Mouse (Mus musculus) limb, embryonic 15.5 days (tissue): Measurements from ENCODE around the gene Olfr618. TPM values are rescaled to one million over a fixed set of nuclear protein-coding genes. Genes with fewer than 3 reads are reported as not detected.
"Not testable (repeated sequence)": the region's sequence is repeated elsewhere in the genome, so short reads cannot be mapped to it uniquely, and the experiment has no call there.

Experiments
- ATAC-seq: fragments of 200-750 bp; cut with Nextera tagmentation; 2 replicates; pipeline ENCODE4 v1.8.0; 2017; ENCODE audit warnings: low read depth, moderate TSS enrichment; ENCODE audit not compliant: insufficient number of reproducible peaks, low FRiP score, low TSS enrichment
- H3K27ac ChIP-seq: fragments of 300-500 bp; sonication (generic); 2 replicates; pipeline ENCODE4 v1.5.1; 2015; ENCODE audit warnings: moderate library complexity, mild to moderate bottlenecking, inconsistent platforms
- H3K27me3 ChIP-seq: fragments of 300-500 bp; sonication (generic); 2 replicates; pipeline ENCODE4 v1.6.1; 2015; ENCODE audit warnings: inconsistent platforms
- H3K36me3 ChIP-seq: fragments of 300-500 bp; sonication (generic); 2 replicates; pipeline ENCODE4 v1.6.1; 2015; ENCODE audit warnings: inconsistent platforms
- H3K4me1 ChIP-seq: fragments of 300-500 bp; sonication (generic); 2 replicates; pipeline ENCODE4 v1.6.1; 2015; ENCODE audit warnings: inconsistent platforms
- H3K4me2 ChIP-seq: fragments of 300-500 bp; sonication (generic); 2 replicates; pipeline ENCODE4 v1.6.1; 2015; ENCODE audit warnings: mild to moderate bottlenecking, inconsistent platforms
- H3K4me3 ChIP-seq: fragments of 300-500 bp; sonication (generic); 2 replicates; pipeline ENCODE4 v1.5.1; 2015; ENCODE audit warnings: mild to moderate bottlenecking, inconsistent platforms
- H3K9ac ChIP-seq: fragments of 300-500 bp; sonication (generic); 2 replicates; pipeline ENCODE4 v1.6.1; 2015; ENCODE audit warnings: inconsistent platforms
- H3K9me3 ChIP-seq: fragments of 300-500 bp; sonication (generic); 2 replicates; pipeline ENCODE4 v1.6.1; 2016; ENCODE audit warnings: inconsistent platforms
- WGBS: fragments of 180-500 bp; shearing (Covaris S2); methylation state at CpG from one replicate; pipeline ENCODE4 v1.1.7; 2015; 5-methylcytosine and 5-hydroxymethylcytosine counted together
- polyA plus RNA-seq: library from polyadenylated mRNA; unstranded; fragments of >200 nt; fragmentation: Nextera tagmentation; extraction: Ambion mirVana; gene quantifications from 2 replicates; pipeline ENCODE4 v1.2.1, GENCODE M21; 2015

The Olfr618 gene
- 0.04 TPM in 1 of 2 replicates, not detected in the other for polyA plus RNA-seq

DNA sequence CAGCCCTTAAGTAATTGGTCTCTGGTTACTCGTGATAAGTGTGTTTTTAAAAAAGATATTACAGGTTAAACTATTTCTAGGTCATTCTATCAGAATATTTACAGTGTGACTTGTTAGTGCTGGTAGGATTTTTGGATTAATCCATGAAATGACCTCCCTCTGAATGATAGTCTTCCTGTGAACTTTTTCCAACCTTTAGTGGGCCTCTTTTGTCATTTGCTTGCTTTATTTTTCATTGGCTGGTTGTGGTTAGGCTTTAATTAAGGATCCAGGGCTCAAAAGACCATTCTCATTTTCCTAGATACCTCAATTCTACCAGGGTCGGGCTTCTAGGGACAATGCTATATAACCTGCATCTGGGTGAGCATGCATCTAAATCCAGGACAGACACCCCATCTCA lies at the start of gene Olfr618:
Gene Olfr618 (plus strand): TSS at position 301 of the 400 bp plus-strand sequence.
- no peaks in the 10 kb centered on the region for H3K4me1 ChIP-seq
- no peak for ATAC-seq
- no peaks in the 10 kb centered on the region for H3K9me3 ChIP-seq
- no peak within 1 kb of the TSS for H3K27ac ChIP-seq
- H3K36me3 ChIP-seq, result no peaks in the 10 kb centered on the region
- H3K4me3 ChIP-seq, result no peak within 1 kb of the TSS
- no peak within 1 kb of the TSS for H3K4me2 ChIP-seq
- no peak within 1 kb of the TSS for H3K9ac ChIP-seq
- H3K27me3 ChIP-seq, result no peaks in the 10 kb centered on the region
- WGBS, result 55% methylated on average over 2 of the region's 2 CpGs

DNA sequence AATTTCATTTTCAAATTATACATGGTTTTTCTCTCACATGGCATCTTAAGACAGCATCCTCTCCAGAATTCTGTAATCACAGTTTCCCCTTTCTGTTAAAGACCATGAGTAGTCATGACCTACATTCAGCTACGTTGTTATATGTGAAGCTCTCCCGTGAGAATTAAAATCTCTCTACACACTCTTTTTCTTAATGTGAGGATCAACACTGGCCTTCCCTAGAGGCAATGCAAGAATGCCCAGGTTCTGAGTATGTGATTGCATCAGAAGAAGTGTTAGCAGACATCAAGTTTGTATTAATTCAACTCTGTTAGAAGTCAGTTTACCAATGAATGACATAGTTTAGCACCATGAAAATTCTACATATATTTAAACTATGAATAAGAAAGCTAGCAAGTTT lies 47.3 kb upstream of the Olfr618 start, which contains the start of gene Olfr612:
Gene Olfr612 (minus strand): TSS at position 101 of the 400 bp plus-strand sequence.
- H3K9me3 ChIP-seq, ATAC-seq, H3K4me2 ChIP-seq, H3K36me3 ChIP-seq, H3K27me3 ChIP-seq, H3K27ac ChIP-seq, H3K4me3 ChIP-seq, H3K9ac ChIP-seq, H3K4me1 ChIP-seq: not testable (repeated sequence)
- 86% methylated on average over 2 of the region's 2 CpGs for WGBS

DNA sequence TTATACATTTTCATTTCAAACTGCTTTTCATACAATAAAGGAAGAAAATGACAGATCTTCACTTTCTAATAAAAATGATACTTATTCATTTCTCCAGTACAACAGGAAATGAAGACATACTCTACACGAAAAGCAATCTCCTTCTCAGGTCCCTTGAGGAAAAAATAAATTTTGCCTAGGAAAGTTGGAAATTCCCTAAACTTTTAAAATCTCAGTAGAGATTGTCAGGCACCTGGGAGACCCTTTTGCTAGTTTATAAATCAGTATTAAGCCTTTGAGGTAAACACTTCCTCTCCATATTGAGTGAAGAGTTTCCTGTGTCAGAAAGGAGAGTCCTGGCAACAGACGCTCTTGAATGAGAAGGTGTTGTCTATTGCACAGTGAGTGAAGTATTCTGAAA lies 42.1 kb upstream of the Olfr618 start, which contains the start of gene Olfr613:
Gene Olfr613 (plus strand): TSS at position 301 of the 400 bp plus-strand sequence.
- Histone ChIP-seq H3K4me1 (no peaks in the 10 kb centered on the region), H3K9ac (no peak within 1 kb of the TSS), H3K4me3 (no peak within 1 kb of the TSS), H3K27me3 (no peaks in the 10 kb centered on the region), H3K4me2 (no peak within 1 kb of the TSS), H3K27ac (no peak within 1 kb of the TSS), H3K9me3 (no peaks in the 10 kb centered on the region), H3K36me3 (no peaks in the 10 kb centered on the region)
- no peak for ATAC-seq
- 68% methylated on average over 2 of the region's 2 CpGs for WGBS

DNA sequence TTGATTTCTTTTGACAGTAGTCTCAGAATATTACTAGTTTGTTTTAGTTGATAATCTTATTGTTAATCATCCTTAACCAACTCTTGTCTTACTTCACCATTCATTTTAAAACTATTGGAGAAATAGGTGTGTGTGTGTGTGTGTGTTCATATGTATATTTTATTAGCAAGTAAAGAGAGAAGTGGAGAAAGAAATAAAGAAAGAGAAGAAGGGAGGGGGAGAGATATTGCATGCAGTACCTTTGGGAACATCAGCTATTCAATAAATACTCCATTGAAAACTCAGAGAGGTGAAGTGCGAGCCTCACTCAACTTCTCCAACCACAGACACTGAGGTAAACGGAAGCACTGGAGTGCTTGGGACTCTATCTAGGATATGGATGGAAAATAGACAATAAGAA lies 34.1 kb upstream of the Olfr618 start, which contains the start of gene Olfr615:
Gene Olfr615 (plus strand): TSS at position 301 of the 400 bp plus-strand sequence.
- ATAC-seq, result no peak
- Histone ChIP-seq H3K9me3 (no peaks in the 10 kb centered on the region), H3K4me3 (no peak within 1 kb of the TSS), H3K9ac (no peak within 1 kb of the TSS), H3K27me3 (no peaks in the 10 kb centered on the region), H3K36me3 (no peaks in the 10 kb centered on the region), H3K4me1 (no peaks in the 10 kb centered on the region), H3K4me2 (no peak within 1 kb of the TSS), H3K27ac (no peak within 1 kb of the TSS)
- WGBS, result 85% methylated on average over 2 of the region's 2 CpGs

DNA sequence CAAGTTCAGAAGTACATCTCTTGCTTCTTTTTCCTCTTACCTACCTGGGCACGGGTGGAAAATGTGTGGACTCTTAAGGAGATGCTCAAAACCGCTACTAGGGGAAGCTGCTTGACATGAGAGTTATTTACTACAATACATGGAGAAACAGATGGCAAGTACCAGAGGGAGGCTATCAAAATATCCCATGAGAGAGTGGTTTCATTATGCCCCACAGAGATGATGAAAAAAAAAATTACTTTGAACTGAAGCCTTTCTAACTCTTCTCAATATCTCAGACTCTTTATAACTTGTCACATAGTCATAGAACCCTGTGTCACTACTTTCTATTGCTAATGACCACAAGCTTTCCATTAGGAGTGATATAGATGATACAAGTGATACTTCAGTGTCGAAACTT lies 20.9 kb upstream of the Olfr618 start, which contains the start of gene Olfr616:
Gene Olfr616 (minus strand): TSS at position 101 of the 400 bp plus-strand sequence.
- Histone ChIP-seq H3K4me1 (no peaks in the 10 kb centered on the region), H3K36me3 (no peaks in the 10 kb centered on the region), H3K4me2 (no peak within 1 kb of the TSS), H3K9ac (no peak within 1 kb of the TSS), H3K27ac (no peak within 1 kb of the TSS), H3K9me3 (no peaks in the 10 kb centered on the region), H3K4me3 (no peak within 1 kb of the TSS), H3K27me3 (no peaks in the 10 kb centered on the region)
- ATAC-seq, result no peak
- WGBS, result 77% methylated on average over 3 of the region's 3 CpGs

DNA sequence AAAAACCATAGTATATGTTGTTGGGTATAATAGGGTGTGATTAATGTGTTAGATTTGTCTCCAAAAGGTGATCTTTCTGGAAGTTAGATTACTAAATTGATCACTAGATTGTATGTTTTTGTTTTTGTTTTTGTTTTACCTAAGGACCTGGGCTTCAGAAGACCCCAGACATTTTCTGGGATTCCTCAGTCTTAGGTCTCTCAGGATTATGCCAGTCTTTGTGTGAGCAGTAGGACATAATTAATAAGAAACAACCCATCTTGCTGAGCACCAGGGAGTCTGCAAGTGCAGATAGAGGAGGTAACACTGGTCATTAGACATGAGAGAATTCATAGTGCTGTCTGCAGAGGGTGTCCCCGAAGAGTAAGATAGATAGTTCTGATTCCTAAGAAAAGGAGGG lies 17.1 kb upstream of the Olfr618 start, which contains the start of gene Olfr617:
Gene Olfr617 (plus strand): TSS at position 301 of the 400 bp plus-strand sequence.
- 79% methylated on average over 1 of the region's 1 CpGs for WGBS
- Histone ChIP-seq H3K4me3 (no peak within 1 kb of the TSS), H3K27ac (no peak within 1 kb of the TSS), H3K9ac (no peak within 1 kb of the TSS), H3K27me3 (no peaks in the 10 kb centered on the region), H3K4me2 (no peak within 1 kb of the TSS), H3K4me1 (no peaks in the 10 kb centered on the region), H3K9me3 (no peaks in the 10 kb centered on the region), H3K36me3 (no peaks in the 10 kb centered on the region)
- ATAC-seq, result no peak

DNA sequence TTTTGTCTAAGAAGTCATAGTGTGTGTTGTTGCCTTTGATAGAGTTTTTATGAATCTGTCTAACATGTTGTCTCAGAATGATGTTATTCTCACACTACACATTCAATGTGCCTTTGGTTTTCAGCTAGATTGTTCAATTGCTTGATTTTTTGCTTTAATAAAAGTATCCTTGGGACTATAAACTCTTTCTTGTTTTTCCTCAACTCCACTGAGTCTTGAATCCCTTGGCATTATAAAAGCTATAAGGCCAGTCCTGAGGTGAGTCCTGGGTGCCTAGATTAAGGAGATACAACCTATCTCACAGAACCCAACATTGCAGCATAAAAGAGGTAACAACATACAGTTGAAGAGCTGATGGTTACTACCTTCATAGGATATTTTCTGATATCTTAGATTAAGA lies 10.4 kb downstream of the Olfr618 start, which contains the start of gene Olfr619:
Gene Olfr619 (plus strand): TSS at position 301 of the 400 bp plus-strand sequence.
- Histone ChIP-seq H3K9ac (no peak within 1 kb of the TSS), H3K4me3 (no peak within 1 kb of the TSS), H3K4me1 (no peaks in the 10 kb centered on the region), H3K36me3 (no peaks in the 10 kb centered on the region), H3K27me3 (no peaks in the 10 kb centered on the region), H3K4me2 (no peak within 1 kb of the TSS), H3K9me3 (no peaks in the 10 kb centered on the region), H3K27ac (no peak within 1 kb of the TSS)
- ATAC-seq, result no peak

DNA sequence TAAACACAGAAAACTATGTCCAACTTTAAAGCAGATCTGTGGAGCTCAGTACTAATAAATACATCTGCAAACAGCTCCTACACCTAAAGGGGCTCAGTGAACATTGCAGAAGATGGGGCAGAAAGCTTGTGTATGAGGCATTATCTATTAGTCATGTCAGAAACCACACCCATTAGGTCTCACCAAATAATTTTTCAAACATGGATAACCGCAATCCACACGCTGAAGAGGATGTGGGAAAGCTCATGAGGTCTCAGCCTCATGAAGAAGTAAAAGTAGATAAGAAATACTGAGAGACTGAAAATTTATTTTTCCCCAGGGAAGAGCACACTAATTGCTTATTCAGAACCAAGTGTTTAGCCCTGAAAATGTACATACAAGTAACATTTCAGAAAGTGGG lies 17.5 kb downstream of the Olfr618 start:
- Histone ChIP-seq H3K4me3 (no peak overlapping the region), H3K27me3 (no peaks in the 10 kb centered on the region), H3K4me1 (no peaks in the 10 kb centered on the region), H3K9me3 (no peaks in the 10 kb centered on the region), H3K36me3 (no peaks in the 10 kb centered on the region), H3K9ac (no peak overlapping the region), H3K4me2 (no peak overlapping the region), H3K27ac (no peak overlapping the region)
- 76% methylated on average over 2 of the region's 2 CpGs for WGBS
- no peak for ATAC-seq

DNA sequence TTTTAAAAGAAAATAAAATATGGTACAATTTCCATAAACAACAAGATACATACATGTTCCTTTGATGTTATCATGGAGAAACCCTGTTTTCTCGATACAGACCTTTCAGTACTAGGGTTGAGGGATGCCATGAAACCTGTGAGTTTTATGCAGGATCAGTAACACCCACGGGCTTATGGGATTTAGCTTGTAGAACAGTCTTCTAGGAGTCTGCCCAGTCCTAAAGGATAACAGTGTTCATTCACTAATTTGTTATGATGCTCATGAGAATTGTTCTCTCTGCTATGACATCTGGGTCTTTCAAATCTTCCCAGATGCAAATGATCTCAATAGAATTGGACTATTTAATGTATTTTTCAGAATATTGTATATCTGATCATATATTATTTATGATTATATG lies 22.5 kb downstream of the Olfr618 start, which contains the start of gene Olfr620:
Gene Olfr620 (minus strand): TSS at position 101 of the 400 bp plus-strand sequence.
- no peaks in the 10 kb centered on the region for H3K9me3 ChIP-seq
- H3K36me3 ChIP-seq, result no peaks in the 10 kb centered on the region
- no peak within 1 kb of the TSS for H3K4me3 ChIP-seq
- H3K9ac ChIP-seq, result no peak within 1 kb of the TSS
- WGBS, result 66% methylated on average over 2 of the region's 2 CpGs
- no peak within 1 kb of the TSS for H3K27ac ChIP-seq
- ATAC-seq, result no peak
- no peaks in the 10 kb centered on the region for H3K4me1 ChIP-seq
- H3K27me3 ChIP-seq, result no peaks in the 10 kb centered on the region
- H3K4me2 ChIP-seq, result no peak within 1 kb of the TSS

DNA sequence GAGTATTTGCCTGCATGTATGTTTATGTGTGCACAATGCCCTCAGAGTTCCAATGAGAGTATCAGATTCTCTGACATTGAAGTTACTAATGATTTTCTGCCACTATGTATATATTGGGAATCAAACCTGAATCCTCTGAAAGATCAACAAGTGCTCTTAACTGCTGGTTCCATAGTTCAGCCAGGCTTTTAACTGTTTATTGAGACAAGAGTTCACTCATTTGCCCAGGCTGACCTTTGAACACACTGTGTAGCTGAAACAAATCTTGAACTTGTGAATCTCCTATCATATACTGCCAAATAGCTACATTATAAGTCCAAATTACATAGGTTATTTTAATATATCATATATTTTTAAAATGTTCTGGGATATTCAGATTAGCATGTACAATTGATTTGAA lies 46.9 kb downstream of the Olfr618 start:
- no peaks in the 10 kb centered on the region for H3K27me3 ChIP-seq
- no peak overlapping the region for H3K9ac ChIP-seq
- no peaks in the 10 kb centered on the region for H3K4me1 ChIP-seq
- no peaks in the 10 kb centered on the region for H3K36me3 ChIP-seq
- no peak for ATAC-seq
- H3K4me3 ChIP-seq, result no peak overlapping the region
- no peaks in the 10 kb centered on the region for H3K9me3 ChIP-seq
- no peak overlapping the region for H3K27ac ChIP-seq
- no peak overlapping the region for H3K4me2 ChIP-seq

DNA sequence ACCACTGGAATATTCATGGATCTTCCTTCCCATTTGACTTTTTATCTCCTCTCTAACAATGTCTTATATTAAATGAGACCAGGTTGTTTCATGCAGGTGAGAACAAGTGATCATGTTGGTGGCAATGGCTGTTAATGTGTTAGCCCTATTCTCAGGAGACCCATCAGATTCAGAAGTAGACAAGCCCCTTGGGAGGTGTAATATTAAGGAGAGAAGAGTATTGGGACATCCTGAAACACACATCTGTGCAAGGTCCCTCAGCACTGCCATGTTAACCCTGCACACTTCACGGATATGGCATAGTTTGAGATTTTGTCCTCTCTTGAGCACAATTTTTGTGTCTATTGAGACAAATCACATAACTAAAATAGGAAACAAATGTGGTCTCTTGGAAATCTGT lies 52.7 kb downstream of the Olfr618 start, which contains the start of gene Olfr622:
Gene Olfr622 (minus strand): TSS at position 101 of the 400 bp plus-strand sequence.
- no peak within 1 kb of the TSS for H3K9ac ChIP-seq
- H3K9me3 ChIP-seq, result no peaks in the 10 kb centered on the region
- no peaks in the 10 kb centered on the region for H3K36me3 ChIP-seq
- H3K4me3 ChIP-seq, result no peak within 1 kb of the TSS
- WGBS, result 74% methylated on average over 1 of the region's 1 CpGs
- H3K4me2 ChIP-seq, result no peak within 1 kb of the TSS
- H3K27me3 ChIP-seq, result no peaks in the 10 kb centered on the region
- no peaks in the 10 kb centered on the region for H3K4me1 ChIP-seq
- ATAC-seq, result no peak
- no peak within 1 kb of the TSS for H3K27ac ChIP-seq

DNA sequence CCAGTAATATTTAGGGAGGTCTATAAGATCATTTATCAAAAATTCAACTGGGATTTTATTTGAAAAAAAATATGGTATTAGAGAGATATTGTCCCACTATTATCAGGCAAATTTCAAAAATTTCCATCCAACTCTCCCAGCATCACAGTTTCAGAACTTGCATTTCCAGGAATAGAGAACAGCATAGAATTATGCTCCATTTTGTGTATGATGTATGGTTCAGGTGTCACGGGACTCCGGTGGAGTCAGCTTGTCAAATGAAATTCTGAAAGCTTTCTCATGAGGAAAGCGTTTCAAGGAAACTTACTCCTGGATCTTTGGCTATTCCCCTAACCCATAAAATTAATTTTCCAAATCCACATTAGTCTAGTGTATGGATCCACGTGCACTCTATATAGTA lies 54.2 kb downstream of the Olfr618 start:
- H3K9ac ChIP-seq, result no peak overlapping the region
- WGBS, result 76% methylated on average over 4 of the region's 4 CpGs
- H3K4me1 ChIP-seq, result no peaks in the 10 kb centered on the region
- no peaks in the 10 kb centered on the region for H3K27me3 ChIP-seq
- no peak for ATAC-seq
- no peaks in the 10 kb centered on the region for H3K9me3 ChIP-seq
- no peak overlapping the region for H3K4me3 ChIP-seq
- H3K36me3 ChIP-seq, result no peaks in the 10 kb centered on the region
- H3K27ac ChIP-seq, result no peak overlapping the region
- H3K4me2 ChIP-seq, result no peak overlapping the region
